Comparison of ENCODE assay signal across 9 mouse cellular contexts in the genomic region with DNA sequence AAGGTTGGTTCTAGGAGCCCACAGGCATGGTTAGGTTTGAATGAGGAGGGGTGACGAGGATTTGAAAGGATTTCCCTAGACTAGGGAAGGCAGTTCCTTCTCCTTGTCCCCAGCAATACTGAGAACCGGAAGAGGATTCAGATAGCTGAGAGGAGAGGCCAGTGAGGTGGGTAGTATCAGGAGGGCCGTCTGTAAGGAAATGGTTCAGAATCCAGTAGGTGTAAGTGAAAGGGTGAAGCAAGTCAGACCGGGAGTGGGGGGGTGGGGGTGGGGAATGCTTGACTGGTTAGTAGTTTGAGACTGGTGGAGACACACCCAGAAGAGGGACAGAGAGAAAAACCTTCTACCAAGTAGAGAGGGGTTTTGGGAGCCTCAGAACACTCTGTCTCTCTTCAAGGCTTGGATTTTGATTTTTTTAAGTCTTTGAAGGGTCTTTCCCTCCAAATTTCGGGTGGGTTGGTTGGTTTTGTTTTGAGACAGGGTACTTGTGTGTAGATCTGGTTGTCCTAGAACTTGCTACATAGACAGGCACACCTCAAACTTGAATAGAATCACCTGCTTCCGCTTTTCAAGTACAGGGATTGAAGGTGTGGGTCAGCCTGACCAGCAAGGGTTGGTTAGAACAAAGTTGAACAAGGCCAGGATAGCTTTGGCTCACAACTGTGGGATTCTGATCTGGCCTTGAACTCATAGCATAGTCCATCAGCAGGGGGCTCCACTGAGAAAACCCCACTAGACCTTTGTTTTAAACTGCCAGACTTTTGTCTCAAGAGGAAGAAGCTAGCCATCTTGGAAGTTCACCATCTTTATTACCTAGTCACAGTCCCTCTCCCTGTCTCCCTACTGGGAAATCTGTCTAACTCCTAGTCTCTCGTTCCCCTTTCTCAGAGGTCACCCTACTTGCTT. TPM values are rescaled to one million over a fixed set of nuclear protein-coding genes. Genes with fewer than 3 reads are reported as not detected.
DNase-seq lines count a peak whose midpoint lies in the region; ATAC-seq and TF ChIP-seq lines count a peak whose summit lies in the region.
"Had no signal": no experiment of that assay in that cellular context is flagged by ENCODE, and none has a peak within 500 bp of the region (broad histone marks: within the 10 kb centered on the region; RNA-seq: fewer than 3 reads in every experiment).

No protein-coding gene starts in this region.

- no peak for TF ChIP-seq POLR2A in spleen, adult 2 months (IDR thresholded peaks at IDR 0.05; ENCODE audit: low read depth, low read length)

- ATAC-seq in CD4-positive, CD25-positive, alpha-beta regulatory T cell, adult 4 months: no peak

- WGBS in spleen, adult 2 months: 33% methylated on average over 7 of the region's 7 CpGs

- TF ChIP-seq CTCF in spleen, adult 2 months (IDR thresholded peaks at IDR 0.05; ENCODE audit: extremely low read depth, insufficient read depth, insufficient read length, insufficient replicate concordance): peak; percentile 7; the same call in 1 of the 2 replicates

- peaks cover 7% of the 10 kb centered on the region for H3K36me3 ChIP-seq in spleen, adult 2 months (ENCODE audit: control insufficient read depth, insufficient read depth, low read length)
- H3K36me3 ChIP-seq: hindbrain, embryonic 10.5 days had no signal

- H3K27me3 ChIP-seq in spleen, adult 2 months (ENCODE audit: control insufficient read depth, insufficient read depth, low read length): no peaks in the 10 kb centered on the region

- peak overlapping the region; percentile 81 for H3K27ac ChIP-seq in spleen, adult 2 months (ENCODE audit: insufficient read depth, low read length)
- H3K27ac ChIP-seq: hindbrain, embryonic 10.5 days had no signal

- H3K4me1 ChIP-seq in spleen, adult 2 months (ENCODE audit: control insufficient read depth, insufficient read depth, insufficient read length): peaks cover 7% of the 10 kb centered on the region; the same call in 1 of the 2 replicates

- peak; percentile 70 for DNase-seq in CD4-positive, CD25-positive, alpha-beta regulatory T cell, adult 2 months (ENCODE audit: low read depth, low spot score)
- DNase-seq in spleen, adult 2 months (ENCODE audit: low read depth in 1 of 2, low spot score in 2 of 2): peak; percentile 42 to 62
- no peak for DNase-seq in spleen, adult 12 weeks (ENCODE audit: low spot score)
- peak; percentile 65 for DNase-seq in lung, postnatal 36 days
- peak; percentile 70 for DNase-seq in thymus, postnatal 4 days
- no peak for DNase-seq in Muller cell, postnatal 12 days (ENCODE audit: inconsistent ontology term)
- no peak for DNase-seq in kidney, adult 18-20 months

- H3K4me3 ChIP-seq in spleen, adult 2 months (ENCODE audit: extremely low read depth, insufficient read depth, insufficient read length): peak overlapping the region; percentile 73
- H3K4me3 ChIP-seq: hindbrain, embryonic 10.5 days had no signal

RNA-seq across cellular contexts. Expression of a gene that starts 17.3 kb away (rescaled TPM):
- polyA plus RNA-seq in CD4-positive, CD25-positive, alpha-beta regulatory T cell, adult 4 months (2017; shearing (Covaris generic)): 10 to 100 TPM; 77.2 to 97.2 TPM
- polyA plus RNA-seq in spleen, adult 2 months (2012; rRNA removed): 221 and 304 TPM in 2 replicates

RNA-seq across cellular contexts. Expression of a gene that starts 31.0 kb away (rescaled TPM):
- 10 to 100 TPM; 11.3 to 13.1 TPM for polyA plus RNA-seq in CD4-positive, CD25-positive, alpha-beta regulatory T cell, adult 4 months (2017; shearing (Covaris generic))
- polyA plus RNA-seq in spleen, adult 2 months (2012; rRNA removed): 17.5 and 22.2 TPM in 2 replicates

Comparison
In these comparisons a context has a peak if more than half of its experiments do, and no peak if none do; other contexts are left out.
1. DNase-seq: peak in CD4-positive, CD25-positive, alpha-beta regulatory T cell, adult 2 months (single experiment), spleen, adult 2 months (2 of 2), lung, postnatal 36 days (single experiment) and thymus, postnatal 4 days (single experiment); none in spleen, adult 12 weeks (single experiment), Muller cell, postnatal 12 days (single experiment) and kidney, adult 18-20 months (single experiment).